Mouse (Mus musculus): Measurements from ENCODE around the gene Ctcfl. TPM values are rescaled to one million over a fixed set of nuclear protein-coding genes. Genes with fewer than 3 reads are reported as not detected.
"Not testable (repeated sequence)": the region's sequence is repeated elsewhere in the genome, so short reads cannot be mapped to it uniquely, and the experiment has no call there.

The Ctcfl gene
- polyA plus RNA-seq, 1 experiment from 2014 or later = 0.05 TPM

GRCm38 (mm10) chr2:173129111-173129510, 9.8 kb upstream of the Ctcfl start:
- no peak overlapping the region for H3K4me2 ChIP-seq (ENCODE audit: low read depth, low read length)
- H3K36me3 ChIP-seq (ENCODE audit: control insufficient read depth, insufficient read depth) = no peaks in the 10 kb centered on the region
- WGBS (ENCODE audit: insufficient replicate concordance) = 50% methylated on average over 2 of the region's 2 CpGs
- ATAC-seq (ENCODE audit: low read depth) = no peak
- H3K9ac ChIP-seq (ENCODE audit: low read depth, low read length) = no peak overlapping the region
- H3K4me3 ChIP-seq (ENCODE audit: low read depth, low read length) = no peak overlapping the region
- H3K9me3 ChIP-seq (replicated peaks; ENCODE audit: control insufficient read depth, low read length) = no peaks in the 10 kb centered on the region
- H3K4me1 ChIP-seq (ENCODE audit: control insufficient read depth, low read depth, low read length) = no peaks in the 10 kb centered on the region
- H3K27ac ChIP-seq (ENCODE audit: low read length) = no peak overlapping the region
- no peaks in the 10 kb centered on the region; the same call in none of the 2 replicates for H3K27me3 ChIP-seq (ENCODE audit: control insufficient read depth, insufficient read depth, low read depth, low read length)

- Histone ChIP-seq H3K4me2 (ENCODE audit: low read depth, low read length) (no peak overlapping the region), H3K27ac (ENCODE audit: low read length) (no peak overlapping the region), H3K4me1 (ENCODE audit: control insufficient read depth, low read depth, low read length) (no peaks in the 10 kb centered on the region), H3K27me3 (ENCODE audit: control insufficient read depth, insufficient read depth, low read depth, low read length) (no peaks in the 10 kb centered on the region; the same call in 1 of the 2 replicates), H3K9me3 (replicated peaks; ENCODE audit: control insufficient read depth, low read length) (no peaks in the 10 kb centered on the region), H3K36me3 (ENCODE audit: control insufficient read depth, insufficient read depth) (no peaks in the 10 kb centered on the region), H3K4me3 (ENCODE audit: low read depth, low read length) (no peak overlapping the region), H3K9ac (ENCODE audit: low read depth, low read length) (no peak overlapping the region)
- ATAC-seq (ENCODE audit: low read depth) = no peak
- WGBS (ENCODE audit: insufficient replicate concordance) = 54% methylated on average over 4 of the region's 4 CpGs
Observed at GRCm38 (mm10) chr2:173126386-173126785, 7.1 kb upstream of the Ctcfl start.

- H3K36me3 ChIP-seq (ENCODE audit: control insufficient read depth, insufficient read depth) = no peaks in the 10 kb centered on the region
- no peak overlapping the region for H3K27ac ChIP-seq (ENCODE audit: low read length)
- ATAC-seq (ENCODE audit: low read depth) = no peak
- 58% methylated on average over 7 of the region's 7 CpGs for whole genome bisulfite sequencing (ENCODE audit: insufficient replicate concordance)
- H3K4me1 ChIP-seq (ENCODE audit: control insufficient read depth, low read depth, low read length) = peaks cover 8% of the 10 kb centered on the region
- no peaks in the 10 kb centered on the region; the same call in 1 of the 2 replicates for H3K27me3 ChIP-seq (ENCODE audit: control insufficient read depth, insufficient read depth, low read depth, low read length)
- H3K9me3 ChIP-seq (replicated peaks; ENCODE audit: control insufficient read depth, low read length) = no peaks in the 10 kb centered on the region
- no peak overlapping the region for H3K4me3 ChIP-seq (ENCODE audit: low read depth, low read length)
- no peak overlapping the region for H3K9ac ChIP-seq (ENCODE audit: low read depth, low read length)
- no peak overlapping the region for H3K4me2 ChIP-seq (ENCODE audit: low read depth, low read length)
Observed at GRCm38 (mm10) chr2:173124022-173124735, 4.9 kb upstream of the Ctcfl start.

GRCm38 (mm10) chr2:173120117-173120516, 792 bp upstream of the Ctcfl start:
- H3K4me1 ChIP-seq (ENCODE audit: control insufficient read depth, low read depth, low read length) = peaks cover 12% of the 10 kb centered on the region
- WGBS (ENCODE audit: insufficient replicate concordance) = 47% methylated on average over 4 of the region's 4 CpGs
- peak overlapping the region; percentile 14; the same call in 1 of the 2 replicates for H3K4me3 ChIP-seq (ENCODE audit: low read depth, low read length)
- H3K4me2 ChIP-seq (ENCODE audit: low read depth, low read length) = peak overlapping the region; percentile 22; the same call in 1 of the 2 replicates
- H3K27ac ChIP-seq (ENCODE audit: low read length) = peak overlapping the region; percentile 71
- H3K27me3 ChIP-seq (ENCODE audit: control insufficient read depth, insufficient read depth, low read depth, low read length); H3K9me3 ChIP-seq (replicated peaks; ENCODE audit: control insufficient read depth, low read length); H3K36me3 ChIP-seq (ENCODE audit: control insufficient read depth, insufficient read depth): not testable (repeated sequence)
- H3K9ac ChIP-seq (ENCODE audit: low read depth, low read length) = peak overlapping the region; percentile 6; the same call in 1 of the 2 replicates
- peak; percentile 92 for ATAC-seq (ENCODE audit: low read depth)

- WGBS (ENCODE audit: insufficient replicate concordance) = 44% methylated on average over 3 of the region's 3 CpGs
- not testable (repeated sequence) for H3K4me3 ChIP-seq (ENCODE audit: low read depth, low read length); H3K4me1 ChIP-seq (ENCODE audit: control insufficient read depth, low read depth, low read length); H3K27me3 ChIP-seq (ENCODE audit: control insufficient read depth, insufficient read depth, low read depth, low read length); ATAC-seq (ENCODE audit: low read depth); H3K9ac ChIP-seq (ENCODE audit: low read depth, low read length); H3K36me3 ChIP-seq (ENCODE audit: control insufficient read depth, insufficient read depth); H3K27ac ChIP-seq (ENCODE audit: low read length); H3K9me3 ChIP-seq (replicated peaks; ENCODE audit: control insufficient read depth, low read length); H3K4me2 ChIP-seq (ENCODE audit: low read depth, low read length)
Observed at GRCm38 (mm10) chr2:173113796-173114195, 5.5 kb downstream of the Ctcfl start.

- Histone ChIP-seq H3K4me2 (ENCODE audit: low read depth, low read length) (no peak overlapping the region), H3K36me3 (ENCODE audit: control insufficient read depth, insufficient read depth) (no peaks in the 10 kb centered on the region), H3K4me3 (ENCODE audit: low read depth, low read length) (no peak overlapping the region), H3K9ac (ENCODE audit: low read depth, low read length) (no peak overlapping the region), H3K27me3 (ENCODE audit: control insufficient read depth, insufficient read depth, low read depth, low read length) (no peaks in the 10 kb centered on the region; the same call in 1 of the 2 replicates), H3K4me1 (ENCODE audit: control insufficient read depth, low read depth, low read length) (no peaks in the 10 kb centered on the region), H3K27ac (ENCODE audit: low read length) (no peak overlapping the region), H3K9me3 (replicated peaks; ENCODE audit: control insufficient read depth, low read length) (no peaks in the 10 kb centered on the region)
- WGBS (ENCODE audit: insufficient replicate concordance) = 69% methylated on average over 9 of the region's 9 CpGs
- ATAC-seq (ENCODE audit: low read depth) = no peak
Observed at GRCm38 (mm10) chr2:173110571-173110970, 8.8 kb downstream of the Ctcfl start.

- Histone ChIP-seq H3K4me2 (ENCODE audit: low read depth, low read length) (no peak overlapping the region), H3K36me3 (ENCODE audit: control insufficient read depth, insufficient read depth) (no peaks in the 10 kb centered on the region), H3K27me3 (ENCODE audit: control insufficient read depth, insufficient read depth, low read depth, low read length) (no peaks in the 10 kb centered on the region; the same call in 1 of the 2 replicates), H3K9ac (ENCODE audit: low read depth, low read length) (no peak overlapping the region), H3K27ac (ENCODE audit: low read length) (no peak overlapping the region), H3K4me3 (ENCODE audit: low read depth, low read length) (no peak overlapping the region), H3K9me3 (replicated peaks; ENCODE audit: control insufficient read depth, low read length) (no peaks in the 10 kb centered on the region), H3K4me1 (ENCODE audit: control insufficient read depth, low read depth, low read length) (no peaks in the 10 kb centered on the region)
- no peak for ATAC-seq (ENCODE audit: low read depth)
- WGBS (ENCODE audit: insufficient replicate concordance) = 76% methylated on average over 7 of the region's 7 CpGs
Observed at GRCm38 (mm10) chr2:173109510-173109909, 9.8 kb downstream of the Ctcfl start.

- H3K9me3 ChIP-seq (replicated peaks; ENCODE audit: control insufficient read depth, low read length) = no peaks in the 10 kb centered on the region
- ATAC-seq (ENCODE audit: low read depth) = no peak; the same call in 1 of the 2 replicates
- H3K4me3 ChIP-seq (ENCODE audit: low read depth, low read length) = no peak overlapping the region
- H3K4me1 ChIP-seq (ENCODE audit: control insufficient read depth, low read depth, low read length) = no peaks in the 10 kb centered on the region
- WGBS (ENCODE audit: insufficient replicate concordance) = 51% methylated on average over 6 of the region's 6 CpGs
- no peaks in the 10 kb centered on the region; the same call in 1 of the 2 replicates for H3K27me3 ChIP-seq (ENCODE audit: control insufficient read depth, insufficient read depth, low read depth, low read length)
- no peaks in the 10 kb centered on the region for H3K36me3 ChIP-seq (ENCODE audit: control insufficient read depth, insufficient read depth)
- no peak overlapping the region for H3K9ac ChIP-seq (ENCODE audit: low read depth, low read length)
- H3K4me2 ChIP-seq (ENCODE audit: low read depth, low read length) = no peak overlapping the region
- H3K27ac ChIP-seq (ENCODE audit: low read length) = no peak overlapping the region
Observed at GRCm38 (mm10) chr2:173108509-173109190, 10.7 kb downstream of the Ctcfl start.
